Mouse (Mus musculus) C2C12 (cell line): ENCODE measurements around the gene Tmem223. TPM values are rescaled to one million over a fixed set of nuclear protein-coding genes. Genes with fewer than 3 reads are reported as not detected.
A peak's percentile ranks its signal among the peaks of the same experiment; 100 is the strongest.

Experiments
- H3K27me3 ChIP-seq: one replicate; pipeline ENCODE4 v1.6.1; 2011; ENCODE audit not compliant: control insufficient read depth, insufficient read depth, insufficient read length
- H3K36me3 ChIP-seq: one replicate; pipeline ENCODE4 v1.6.1; 2011; ENCODE audit not compliant: control insufficient read depth, insufficient read depth
- H3K4me3 ChIP-seq: one replicate; pipeline ENCODE4 v1.5.1; 2011; ENCODE audit warnings: mild to moderate bottlenecking, control low read depth; ENCODE audit not compliant: poor library complexity, insufficient read depth, severe bottlenecking
- H3K79me2 ChIP-seq: one replicate; pipeline ENCODE4 v1.6.1; 2011; ENCODE audit not compliant: control insufficient read depth, insufficient read depth
- H3K79me3 ChIP-seq: one replicate; pipeline ENCODE4 v1.6.1; 2011; ENCODE audit warnings: low read depth, control low read depth
- H3ac ChIP-seq: one replicate; pipeline ENCODE3; 2011; ENCODE audit warnings: low read depth; ENCODE audit not compliant: control insufficient read depth, insufficient read length
- CEBPB ChIP-seq: IDR thresholded peaks from one replicate; pipeline ENCODE4 v1.6.1; 2011; ENCODE audit warnings: low read depth, mild to moderate bottlenecking, control low read depth, moderate library complexity
- CTCF ChIP-seq: IDR thresholded peaks from one replicate; pipeline ENCODE4 v1.5.1; 2011; ENCODE audit not compliant: control insufficient read depth, insufficient read depth, insufficient read length
- FOSL1 ChIP-seq: IDR thresholded peaks from one replicate; pipeline ENCODE4 v1.8.0; 2011; ENCODE audit warnings: mild to moderate bottlenecking, low read length; ENCODE audit not compliant: poor library complexity, insufficient read depth, severe bottlenecking
- MAX ChIP-seq: IDR thresholded peaks from one replicate; pipeline ENCODE4 v1.6.1; 2011; ENCODE audit warnings: mild to moderate bottlenecking, control low read depth
- MYOD1 ChIP-seq: IDR thresholded peaks from one replicate; pipeline ENCODE4 v1.6.1; 2011; ENCODE audit warnings: low read depth; ENCODE audit not compliant: control insufficient read depth, insufficient read length
- MYOG ChIP-seq: IDR thresholded peaks from one replicate; pipeline ENCODE4 v1.6.1; 2011; ENCODE audit not compliant: control insufficient read depth, insufficient read length; ENCODE audit errors: extremely low read depth
- USF1 ChIP-seq: IDR thresholded peaks from one replicate; pipeline ENCODE4 v1.6.1; 2011; ENCODE audit warnings: low read depth, mild to moderate bottlenecking, control low read depth, moderate library complexity
- polyA plus RNA-seq: library from polyadenylated mRNA; unstranded; fragments of >200 nt; fragmentation: generic; extraction: Trizol; gene quantifications from one replicate; pipeline ENCODE4 v1.2.1, GENCODE M21; 2012; ENCODE audit warnings: missing spikeins

Gene Tmem223
- polyA plus RNA-seq, 1 experiment: 58.2 TPM

- Histone ChIP-seq H3K36me3 (peaks cover 69% of the 10 kb centered on the region), H3K27me3 (no peaks in the 10 kb centered on the region), H3K79me3 (peaks cover 14% of the 10 kb centered on the region), H3K79me2 (peaks cover 50% of the 10 kb centered on the region), H3K4me3 (no peak overlapping the region), H3ac (peak overlapping the region; percentile 60)
- no peak for TF ChIP-seq MYOD1
- TF ChIP-seq FOSL1: no peak
These were observed 2.6 kb downstream of the Tmem223 start for GRCm38 (mm10) chr19:8773409-8773808.

GRCm38 (mm10) chr19:8774086-8774835 lies 3.5 kb downstream of the Tmem223 start, which contains the start of gene Tmem179b:
Gene Tmem179b (minus strand): TSS chr19:8774467.
- Histone ChIP-seq H3K79me2 (peaks cover 50% of the 10 kb centered on the region), H3K36me3 (peaks cover 65% of the 10 kb centered on the region), H3K79me3 (peaks cover 14% of the 10 kb centered on the region), H3ac (peak within 1 kb of the TSS; percentile 92), H3K4me3 (peak within 1 kb of the TSS; percentile 68), H3K27me3 (no peaks in the 10 kb centered on the region)
- TF ChIP-seq MAX (peak; percentile 15), CEBPB (no peak), MYOG (no peak)

- H3K36me3 ChIP-seq: peaks cover 64% of the 10 kb centered on the region
- H3K4me3 ChIP-seq: peak overlapping the region; percentile 68
- TF ChIP-seq CTCF: no peak
- TF ChIP-seq MAX: no peak
- no peak for TF ChIP-seq MYOD1
- TF ChIP-seq CEBPB: no peak
- no peak for TF ChIP-seq FOSL1
- H3K79me3 ChIP-seq: peaks cover 14% of the 10 kb centered on the region
- no peaks in the 10 kb centered on the region for H3K27me3 ChIP-seq
- peaks cover 50% of the 10 kb centered on the region for H3K79me2 ChIP-seq
- H3ac ChIP-seq: peak overlapping the region; percentile 92
These were observed 4.2 kb downstream of the Tmem223 start for GRCm38 (mm10) chr19:8774951-8775421.

GRCm38 (mm10) chr19:8786008-8786781 lies 15.4 kb downstream of the Tmem223 start, which contains the start of gene Taf6l:
Gene Taf6l (minus strand): TSS chr19:8786417.
- Histone ChIP-seq H3K27me3 (no peaks in the 10 kb centered on the region), H3K4me3 (peak within 1 kb of the TSS; percentile 55), H3K36me3 (peaks cover 14% of the 10 kb centered on the region), H3ac (peak within 1 kb of the TSS; percentile 78), H3K79me3 (no peaks in the 10 kb centered on the region), H3K79me2 (peaks cover 12% of the 10 kb centered on the region)
- peak; percentile 20 for TF ChIP-seq MYOD1
- TF ChIP-seq CTCF: no peak
- peak; percentile 35 for TF ChIP-seq MAX
- no peak for TF ChIP-seq MYOG
- no peak for TF ChIP-seq FOSL1
- peak; percentile 99 for TF ChIP-seq USF1
- TF ChIP-seq CEBPB: no peak

- Histone ChIP-seq H3K79me2 (peaks cover 12% of the 10 kb centered on the region), H3K79me3 (no peaks in the 10 kb centered on the region), H3K36me3 (peaks cover 23% of the 10 kb centered on the region), H3K27me3 (no peaks in the 10 kb centered on the region), H3ac (no peak overlapping the region), H3K4me3 (no peak overlapping the region)
- no peak for TF ChIP-seq CEBPB
- no peak for TF ChIP-seq MYOD1
- TF ChIP-seq MAX: no peak
These were observed 17.7 kb downstream of the Tmem223 start for GRCm38 (mm10) chr19:8788521-8788920.

GRCm38 (mm10) chr19:8789171-8789570 lies 18.4 kb downstream of the Tmem223 start:
- TF ChIP-seq CTCF: no peak
- TF ChIP-seq FOSL1: no peak
- no peak for TF ChIP-seq MAX
- no peak for TF ChIP-seq MYOG
- TF ChIP-seq CEBPB: no peak
- no peak for TF ChIP-seq USF1
- no peaks in the 10 kb centered on the region for H3K79me3 ChIP-seq
- peaks cover 30% of the 10 kb centered on the region for H3K36me3 ChIP-seq
- H3K4me3 ChIP-seq: no peak overlapping the region
- H3K27me3 ChIP-seq: no peaks in the 10 kb centered on the region
- H3ac ChIP-seq: no peak overlapping the region
- H3K79me2 ChIP-seq: peaks cover 15% of the 10 kb centered on the region
